Mouse (Mus musculus) left cerebral cortex, adult 9 months (tissue): ENCODE measurements around the gene Thsd4.
"Not testable (repeated sequence)": the region's sequence is repeated elsewhere in the genome, so short reads cannot be mapped to it uniquely, and the experiment has no call there.

Source experiments
- DNase-seq, 2 experiments: peaks; one replicate each; pipeline ENCODE4 v3.0.0; 2022; ENCODE audit warnings: low spot score in 2 of 2

Gene Thsd4

DNA sequence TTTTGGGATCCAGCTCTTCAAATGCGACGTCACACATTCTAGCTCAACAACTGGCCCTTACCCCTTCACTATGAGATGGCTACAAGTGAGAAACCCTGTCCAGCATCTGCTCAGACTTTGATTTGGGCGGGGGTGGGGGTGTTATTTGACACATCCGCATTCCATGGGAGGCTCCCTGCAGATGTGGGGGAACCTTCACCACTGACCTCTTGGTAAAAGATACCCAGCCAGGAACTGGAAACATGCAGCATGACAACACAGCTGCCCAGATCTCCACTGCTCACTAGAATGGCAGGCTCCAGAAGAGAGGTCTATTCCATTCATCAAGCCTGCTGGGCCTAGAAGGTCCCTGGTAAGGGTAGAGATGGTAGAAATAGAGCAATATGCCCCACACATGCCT is 213.7 kb downstream of the Thsd4 start:
- no peak for DNase-seq

DNA sequence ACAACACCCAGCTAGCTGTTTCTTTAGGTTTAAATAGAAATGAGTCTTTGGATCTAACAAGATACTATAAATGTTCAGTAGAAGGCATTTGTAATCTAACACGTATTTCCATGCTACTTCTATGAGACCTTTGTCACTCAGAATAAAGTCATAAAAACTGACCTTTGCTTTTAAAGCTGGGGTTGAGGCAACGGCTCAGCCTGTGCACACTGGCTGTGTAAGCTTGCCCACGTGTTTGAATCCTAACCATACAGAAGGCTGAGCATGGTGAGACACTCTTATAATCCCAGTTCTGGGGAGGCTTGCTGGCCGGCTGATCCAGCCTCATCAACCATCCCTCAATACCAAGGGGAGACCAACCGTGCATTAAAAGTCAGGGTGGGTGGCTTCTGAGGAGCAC is 214.4 kb downstream of the Thsd4 start:
- no peak for DNase-seq

DNA sequence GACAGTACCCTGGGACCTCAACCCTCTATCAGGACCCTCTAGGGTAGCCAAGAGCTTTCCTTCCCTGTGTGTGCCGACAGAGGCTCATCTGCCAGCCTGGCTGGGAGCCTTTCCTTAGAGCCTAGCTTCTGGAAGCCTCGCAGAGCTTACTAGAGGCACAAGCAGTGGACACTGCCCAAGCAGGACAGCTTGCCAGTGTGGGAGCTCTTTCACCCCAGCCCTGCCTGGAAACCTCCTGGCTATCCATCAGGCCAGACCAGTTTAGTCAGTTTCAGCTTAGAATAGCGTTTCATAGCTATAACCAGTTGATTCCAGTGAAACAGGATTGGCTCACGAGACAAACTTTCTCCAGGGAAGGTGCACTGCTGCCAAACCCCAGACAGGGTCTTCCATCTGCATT is 215.6 kb downstream of the Thsd4 start:
- no peak for DNase-seq

DNA sequence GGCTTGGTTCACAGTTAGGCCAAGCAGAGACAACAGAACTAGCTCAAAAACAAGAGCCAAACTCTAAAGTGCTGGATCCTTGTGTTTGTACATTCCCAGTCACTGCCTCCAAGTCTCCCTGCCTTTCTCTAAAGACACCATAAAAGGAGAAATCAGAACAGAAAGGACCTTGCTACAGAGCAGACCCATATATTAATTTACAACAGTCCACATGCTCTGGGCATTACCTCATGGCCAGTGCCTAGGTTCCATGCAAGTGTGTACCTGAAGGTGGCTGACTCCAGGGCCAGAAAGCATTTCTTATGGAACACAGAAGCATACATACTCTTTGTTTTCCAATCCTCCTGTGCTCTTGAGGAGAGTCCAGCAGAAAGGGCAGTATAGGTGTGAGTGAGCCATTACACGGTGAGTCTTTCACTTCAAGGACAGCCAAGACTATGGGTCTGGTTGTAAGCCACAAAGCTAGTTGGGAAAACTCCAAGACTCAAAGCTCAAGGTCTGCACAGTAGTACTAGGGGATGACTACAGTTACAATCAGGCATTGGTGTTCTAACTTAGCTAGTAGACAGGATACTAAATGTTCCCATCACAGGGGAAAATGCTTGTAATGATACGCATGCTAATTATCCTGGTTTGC is 216.5 kb downstream of the Thsd4 start:
- DNase-seq, result no peak

DNA sequence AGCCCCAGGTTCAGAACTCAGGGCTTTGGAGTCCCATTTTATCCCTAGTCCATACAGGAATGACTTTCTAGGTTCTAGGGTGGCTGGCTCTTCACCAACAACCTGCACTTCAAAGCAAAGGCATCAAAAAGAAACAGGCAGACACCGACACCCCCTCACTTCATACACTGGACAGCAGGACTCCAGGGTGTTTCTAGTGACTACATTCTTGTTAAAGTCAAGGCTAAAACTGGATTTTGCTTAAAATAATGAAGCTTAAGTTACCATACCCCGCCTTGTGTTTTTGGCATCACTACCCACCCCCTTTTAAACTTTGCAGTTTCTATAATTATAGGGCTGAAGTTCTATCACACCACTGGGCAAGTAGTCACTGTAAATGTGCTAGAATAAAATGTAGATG is 225.6 kb downstream of the Thsd4 start:
- peak; percentile 17 to 19 for DNase-seq

DNA sequence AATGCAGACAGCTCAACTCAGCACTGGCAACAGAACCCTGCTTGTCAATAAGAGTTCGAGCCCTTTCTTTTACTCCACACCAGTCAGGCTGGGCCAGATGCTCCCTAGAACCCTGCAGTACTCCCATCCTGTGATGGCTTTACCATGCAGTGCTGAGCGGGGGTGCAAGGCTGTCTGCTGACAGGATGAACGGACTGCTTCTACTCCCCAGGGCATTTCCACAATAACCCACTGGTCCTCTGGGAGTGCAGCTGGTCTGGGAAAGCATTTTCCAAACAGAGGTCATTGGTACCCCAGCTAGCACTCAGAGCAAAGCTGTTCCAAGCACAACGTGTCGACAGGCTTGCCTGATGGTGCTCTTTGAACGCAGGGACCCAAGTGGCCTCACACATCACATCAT is 226.6 kb downstream of the Thsd4 start:
- no peak for DNase-seq

DNA sequence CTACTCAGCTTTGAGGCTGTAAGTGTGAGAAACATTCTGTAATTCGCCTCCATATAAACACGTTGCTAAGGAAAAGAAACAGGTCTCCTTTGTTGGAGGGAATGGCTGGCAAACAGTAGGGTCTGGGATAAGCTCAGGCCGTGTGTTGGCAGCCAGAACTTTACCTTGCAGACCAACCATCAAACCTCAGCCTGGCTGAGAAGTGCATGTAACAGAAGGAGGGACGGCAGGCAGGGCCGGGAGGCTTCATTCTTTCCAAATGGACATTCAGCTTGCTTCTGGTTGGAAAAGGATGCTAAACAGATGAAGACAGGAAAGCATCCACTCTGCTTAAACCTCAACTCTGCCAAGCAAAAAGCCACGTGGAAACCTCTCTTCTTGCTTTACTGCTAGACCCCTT is 228.7 kb downstream of the Thsd4 start:
- DNase-seq, result no peak

DNA sequence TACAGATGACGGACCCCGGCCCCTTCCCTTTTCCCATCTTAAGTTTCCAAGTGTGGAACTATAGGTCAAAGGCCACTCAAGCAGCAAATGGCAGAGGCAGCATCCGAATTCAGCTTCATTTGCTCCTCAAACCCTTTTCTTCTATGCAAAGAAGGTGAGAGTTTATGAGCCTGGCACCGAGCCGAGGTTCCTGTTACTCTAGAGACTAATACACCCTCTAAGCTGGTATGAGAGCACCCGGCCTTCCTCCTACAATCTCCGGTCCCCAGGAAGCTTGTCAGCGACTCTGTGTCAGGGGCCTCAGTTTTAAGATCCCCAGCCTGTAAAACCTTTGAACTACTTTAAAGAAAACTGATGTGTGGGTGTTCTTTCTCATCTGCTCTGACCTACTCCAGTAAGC is 231.1 kb downstream of the Thsd4 start:
- DNase-seq, result no peak

DNA sequence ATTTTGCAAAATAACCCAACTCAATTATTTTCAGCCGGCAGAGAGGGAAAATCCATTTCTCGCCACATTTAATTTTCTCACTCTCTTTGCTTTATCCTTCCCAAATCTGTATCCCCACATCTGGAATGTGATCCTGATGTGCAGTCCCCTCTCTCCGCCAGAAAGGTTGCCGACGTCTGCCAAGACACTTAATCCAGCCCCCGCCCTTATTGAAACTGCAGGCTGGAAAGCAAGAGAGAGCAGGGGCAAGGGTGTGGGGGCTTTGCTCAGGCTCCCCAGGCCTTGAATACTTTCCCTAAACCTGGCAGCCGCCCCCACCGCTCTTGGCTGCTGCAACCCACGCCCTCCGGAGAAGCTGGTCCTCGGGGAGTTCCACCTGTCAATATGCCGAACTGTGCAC is 233.1 kb downstream of the Thsd4 start:
- DNase-seq, result no peak

DNA sequence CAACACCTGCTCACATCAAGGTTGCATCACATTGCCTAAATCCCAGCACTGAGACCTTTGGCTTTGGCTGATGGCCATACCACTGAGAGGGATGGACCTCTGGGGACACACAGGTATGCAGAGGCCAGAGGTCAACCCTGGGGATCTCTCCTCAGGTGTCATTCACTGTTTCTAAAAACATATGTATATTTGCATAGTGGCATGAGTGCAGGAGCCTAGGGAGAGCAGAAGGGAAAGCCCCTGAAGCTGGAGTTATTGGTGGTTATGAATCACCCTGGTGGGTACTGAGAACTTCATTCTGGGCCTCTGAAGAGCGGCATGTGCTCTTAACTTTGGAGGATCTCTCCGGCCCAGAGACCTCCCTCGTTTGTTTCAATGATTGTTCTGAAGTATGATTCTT is 235.5 kb downstream of the Thsd4 start:
- no peak for DNase-seq

DNA sequence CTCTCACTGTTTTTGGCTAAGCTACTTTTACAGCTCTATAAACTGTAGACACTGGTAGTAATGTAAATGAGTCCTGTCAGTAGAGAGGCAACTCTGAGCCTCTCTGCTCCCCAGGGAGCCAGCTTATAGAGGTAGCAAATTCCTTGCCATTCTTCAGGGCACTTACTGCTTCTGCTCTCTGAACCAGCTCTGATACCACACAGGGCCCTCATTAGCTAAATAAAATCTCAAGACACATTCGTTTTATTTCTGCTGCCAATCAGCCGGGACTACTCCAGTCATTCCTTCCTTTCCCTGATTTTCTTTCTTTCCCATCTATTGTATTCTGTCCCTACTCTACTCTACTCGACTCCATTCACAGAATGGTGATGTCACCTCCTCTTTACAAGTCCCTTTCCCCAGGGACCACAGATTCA is 236.8 kb downstream of the Thsd4 start:
- no peak for DNase-seq

DNA sequence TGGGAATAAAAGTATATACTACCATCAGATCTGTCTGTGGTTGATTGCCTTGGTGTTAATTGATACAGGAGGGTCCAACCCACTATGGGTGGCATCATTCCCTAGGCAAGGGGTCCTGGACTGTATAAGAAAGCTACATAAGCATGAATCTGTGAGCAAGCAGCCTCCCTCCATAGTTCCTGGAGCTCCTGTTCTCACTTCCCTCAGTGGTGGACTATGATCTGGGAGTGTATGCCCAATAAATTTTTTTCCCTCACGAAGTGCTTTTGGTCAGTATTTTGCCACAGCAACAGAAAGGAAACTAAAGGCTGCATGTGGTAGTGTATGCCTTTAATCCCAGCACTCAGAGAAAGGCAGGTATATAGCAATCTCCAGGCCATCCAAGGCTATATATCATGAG is 237.5 kb downstream of the Thsd4 start:
- no peak for DNase-seq

DNA sequence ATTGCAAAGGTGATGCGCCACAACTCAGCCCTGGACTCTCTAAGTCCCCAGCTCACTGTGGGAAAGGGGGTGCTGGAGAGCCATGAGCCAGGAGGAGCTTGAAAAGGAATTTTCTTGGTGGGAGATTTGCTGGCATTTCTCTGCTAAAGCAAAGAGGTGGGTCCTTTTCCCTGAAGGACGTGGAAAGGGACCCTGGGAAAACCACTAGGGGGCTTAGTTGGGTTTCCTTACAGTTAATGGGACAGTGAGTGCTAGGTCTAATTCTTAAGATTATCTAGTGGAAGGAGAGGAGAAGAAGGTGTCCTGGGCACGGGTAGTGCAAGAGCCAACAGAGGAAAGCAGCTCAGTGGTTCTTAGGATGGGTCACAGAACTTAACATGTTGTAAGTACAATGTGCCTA is 238.3 kb downstream of the Thsd4 start:
- no peak for DNase-seq

DNA sequence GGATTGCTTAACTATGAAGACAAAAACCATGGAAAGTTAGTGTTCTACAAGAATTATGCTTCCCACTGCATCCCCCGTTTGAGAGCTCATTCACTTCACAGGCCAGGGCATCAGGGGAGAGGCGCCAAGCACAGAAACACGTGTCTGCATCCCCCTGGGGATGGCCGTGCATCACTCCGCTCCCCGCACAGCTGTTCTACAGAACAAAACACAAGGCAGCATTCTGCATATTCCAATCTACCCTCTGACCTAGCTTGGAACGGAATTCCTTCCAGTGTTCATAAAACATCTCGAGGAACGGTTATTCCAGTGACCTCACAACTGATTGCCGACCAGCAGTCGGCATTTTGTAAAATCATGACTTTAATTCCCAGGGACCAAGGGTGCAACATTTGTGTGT is 240.6 kb downstream of the Thsd4 start:
- no peak for DNase-seq

DNA sequence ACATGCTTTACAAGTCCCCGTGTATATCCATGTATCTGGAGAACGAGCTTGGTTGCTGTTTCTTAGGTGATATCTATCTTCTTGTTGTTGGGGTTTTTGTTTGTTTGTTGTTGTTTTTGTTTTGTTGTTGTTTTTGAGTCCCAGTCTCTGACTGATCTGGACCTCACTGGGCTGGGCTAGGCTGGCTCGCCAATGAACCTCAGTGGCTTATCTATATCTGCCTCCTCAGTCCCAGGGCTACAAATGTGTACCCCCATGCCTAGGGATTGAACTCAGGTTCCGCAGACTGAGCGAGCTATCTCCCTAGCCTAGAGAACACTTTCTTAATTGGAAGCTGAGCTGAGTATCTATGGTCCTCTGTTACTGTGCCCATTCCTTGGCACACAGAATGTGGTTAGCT is 241.1 kb downstream of the Thsd4 start:
- DNase-seq, result no peak

DNA sequence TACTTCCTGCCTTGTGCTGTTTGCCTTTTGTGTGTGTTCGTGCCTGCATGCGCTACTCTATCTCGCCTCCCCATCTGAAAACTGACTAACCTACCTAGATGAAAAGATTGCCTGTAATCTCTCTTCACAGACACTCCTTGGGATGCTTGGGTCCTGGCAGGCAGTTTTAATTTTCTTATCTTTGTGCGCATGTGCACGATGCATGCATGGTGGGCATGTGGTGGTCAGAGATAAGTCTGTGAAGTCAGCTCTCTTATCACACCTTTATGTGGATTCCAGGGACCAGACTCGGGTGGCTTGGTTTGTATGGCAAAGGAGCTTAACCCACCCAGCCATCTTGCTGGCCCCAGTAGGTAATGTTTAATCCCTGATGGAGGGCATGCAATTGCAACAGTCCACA is 242.3 kb downstream of the Thsd4 start:
- DNase-seq, result no peak

DNA sequence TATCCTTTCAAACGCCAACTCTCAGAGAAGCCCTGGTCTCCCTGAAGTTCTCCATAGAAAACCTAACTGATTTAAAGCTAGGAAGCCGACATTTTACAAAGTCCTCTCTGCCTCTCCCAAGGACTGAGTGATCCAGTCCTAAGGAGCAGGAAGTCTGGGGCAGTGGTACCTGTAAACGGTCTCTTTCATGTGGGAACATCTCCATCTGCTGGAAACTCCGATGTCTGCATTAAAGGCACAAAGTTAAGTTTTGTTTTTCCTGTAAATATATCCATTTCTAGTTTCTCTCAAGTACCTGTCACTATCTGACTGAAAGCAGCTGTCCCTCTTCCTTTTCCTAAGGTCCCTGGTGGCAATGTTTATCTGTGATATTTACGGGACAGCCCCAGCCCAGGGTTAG is 245.5 kb downstream of the Thsd4 start:
- no peak for DNase-seq

DNA sequence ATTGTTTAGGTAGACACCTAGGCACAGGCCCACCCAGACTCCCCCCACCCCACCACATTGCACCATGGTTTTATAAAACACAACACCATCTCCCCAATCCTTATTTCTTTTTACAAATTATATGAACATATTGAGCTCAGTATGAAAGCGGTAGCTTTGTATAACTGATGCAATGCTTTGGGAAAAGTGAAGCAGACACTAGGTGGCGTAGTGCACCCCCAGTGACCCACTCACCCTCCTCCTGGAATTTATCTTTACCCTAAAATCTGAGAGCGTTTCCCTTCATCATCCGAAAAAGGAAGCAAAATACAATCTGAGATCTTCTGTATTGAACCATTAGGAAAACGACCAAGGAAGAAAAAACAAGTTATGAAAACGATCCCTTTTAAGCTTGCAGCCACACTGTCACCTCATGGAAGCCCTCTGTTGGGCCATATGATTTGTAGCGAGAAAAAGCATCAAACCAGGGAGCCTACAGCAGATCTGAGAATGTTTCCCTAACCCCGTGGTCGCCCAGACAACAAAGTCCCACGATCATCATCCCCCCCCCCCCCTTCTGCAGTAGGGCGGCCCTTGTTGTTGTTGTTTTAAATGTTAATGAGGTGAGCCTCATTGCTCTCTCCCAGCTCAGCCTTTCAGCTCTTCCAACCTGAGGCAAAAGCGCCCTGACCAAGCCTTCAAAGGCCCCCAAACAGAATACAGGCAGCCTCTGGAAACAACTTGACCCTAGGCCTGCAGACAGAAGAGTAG is 246.3 kb downstream of the Thsd4 start:
- peak in 1 of 2 experiments; percentile 44 for DNase-seq

DNA sequence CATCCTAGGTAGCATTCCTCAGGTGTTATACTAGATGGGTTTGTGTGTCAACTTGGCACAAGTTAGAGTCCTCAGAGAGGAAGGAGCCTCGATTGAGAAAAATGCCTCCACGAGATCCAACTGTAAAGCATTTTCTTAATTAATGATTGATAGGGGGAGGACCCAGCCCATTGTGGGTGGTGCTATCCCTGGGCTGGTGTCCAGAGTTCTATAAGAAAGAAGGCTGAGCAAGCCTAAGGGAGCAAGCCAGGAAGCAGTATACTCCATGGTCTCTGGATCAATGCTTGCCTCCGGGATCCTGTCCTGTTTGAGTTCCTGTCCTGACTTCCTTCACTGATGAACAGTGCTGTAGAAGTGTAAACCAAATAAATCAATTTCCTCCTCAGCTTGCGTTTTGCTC is 247.3 kb downstream of the Thsd4 start:
- DNase-seq, result no peak

DNA sequence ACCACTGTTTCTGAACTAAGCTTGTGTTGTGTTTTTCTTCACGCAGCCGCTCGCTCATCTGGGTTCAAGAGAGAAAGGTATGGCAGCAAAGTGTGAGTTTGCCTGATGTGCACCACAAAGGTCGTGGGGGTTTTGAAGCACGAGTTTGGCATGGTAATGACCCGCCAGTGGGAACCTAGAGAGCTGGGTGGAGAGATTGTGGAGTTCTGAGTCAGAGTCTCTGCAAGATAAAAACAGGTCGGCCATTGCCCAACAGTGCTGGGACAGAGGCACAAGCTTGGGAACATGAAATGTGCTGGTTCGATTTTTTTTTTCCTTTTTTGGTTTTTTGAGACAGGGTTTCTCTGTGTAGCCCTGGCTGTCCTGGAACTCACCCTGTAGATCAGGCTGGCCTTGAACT is 249.5 kb downstream of the Thsd4 start:
- DNase-seq, result not testable (repeated sequence)

DNA sequence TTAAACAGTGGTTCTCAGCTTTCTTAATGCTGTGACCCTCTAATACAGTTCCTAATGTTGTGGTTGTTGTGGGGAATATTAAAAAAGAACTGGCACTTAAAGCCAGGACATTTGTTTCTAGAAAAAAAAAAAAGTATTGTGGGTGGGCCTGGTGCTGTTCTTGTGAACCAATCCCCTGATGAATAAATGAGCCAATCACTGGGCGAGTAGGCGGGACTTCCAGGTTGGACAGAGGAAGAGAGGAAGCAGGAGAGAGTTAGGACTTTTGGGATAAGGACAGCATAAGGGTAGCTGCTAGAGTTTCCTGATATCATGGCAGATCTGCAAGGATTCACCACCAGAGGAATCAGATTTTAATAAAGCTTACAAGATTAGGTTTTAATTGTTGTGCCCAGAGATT is 249.9 kb downstream of the Thsd4 start:
- DNase-seq, result no peak

DNA sequence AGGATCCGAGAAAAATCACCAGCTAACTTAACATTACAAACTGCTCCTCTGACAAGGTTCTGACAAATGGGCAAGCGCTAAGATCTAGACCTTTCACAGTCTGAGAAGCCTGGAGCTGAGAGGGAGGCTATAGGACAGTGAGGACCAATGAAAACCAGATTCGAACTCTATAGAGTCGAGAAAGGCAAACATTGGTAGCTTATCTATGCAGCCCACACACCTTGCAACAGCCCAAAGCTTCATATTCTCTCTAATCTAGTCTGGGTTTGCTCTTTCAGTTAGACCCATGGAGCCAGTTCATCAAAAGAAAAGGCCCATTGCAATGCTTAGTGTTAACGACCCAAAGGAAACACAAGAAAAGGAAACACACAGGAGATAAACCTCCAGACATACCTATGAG is 252.0 kb downstream of the Thsd4 start:
- DNase-seq, result no peak

DNA sequence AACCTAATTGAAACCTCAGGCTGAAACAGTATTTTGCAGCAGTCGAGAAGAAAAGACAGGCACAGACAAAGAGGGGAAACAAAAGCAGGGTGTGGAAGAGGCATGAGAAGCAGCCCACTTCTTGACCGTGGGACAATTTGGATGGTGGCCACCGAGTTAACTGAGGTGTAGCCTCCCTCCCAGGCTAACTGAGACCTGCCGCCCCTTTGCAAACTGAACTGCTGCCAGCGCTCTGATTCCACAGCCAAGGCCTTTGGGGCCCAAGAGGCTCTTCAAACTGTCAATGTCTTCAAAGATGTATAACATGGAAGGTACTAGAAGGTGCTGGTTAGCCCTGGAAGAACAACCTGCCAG is 254.6 kb downstream of the Thsd4 start:
- DNase-seq, result no peak
